Mouse (Mus musculus) testis, adult 2 months (tissue): ENCODE results near the gene Mrpl45.
A peak's percentile ranks its signal among the peaks of the same experiment; 100 is the strongest.

Experiments used
- CTCF ChIP-seq: fragments of 200-500 bp; IDR thresholded peaks from 2 replicates; pipeline ENCODE4 v1.5.1; 2012; ENCODE audit warnings: low read depth, mild to moderate bottlenecking, inconsistent platforms, low read length, moderate library complexity; ENCODE audit not compliant: control insufficient read depth, insufficient read depth, insufficient replicate concordance
- POLR2A ChIP-seq: fragments of 200-500 bp; IDR thresholded peaks from 2 replicates; pipeline ENCODE4 v1.6.1; 2012; ENCODE audit warnings: low read depth, mild to moderate bottlenecking, inconsistent platforms, low read length, moderate library complexity; ENCODE audit not compliant: control insufficient read depth

GRCm38 (mm10) chr11:97361948-97362648 is 46.6 kb downstream of the Mrpl45 start, which contains the start of gene Socs7:
- TF ChIP-seq CTCF: no peak
- peak; percentile 68; the same call in 1 of the 2 replicates for TF ChIP-seq POLR2A
